Mouse (Mus musculus) left cerebral cortex, postnatal 36 days (tissue): ENCODE measurements at regions not wholly inside any gene's neighbourhood (a gene's known extent, or its start where the extent isn't known, plus 50 kb on each side); places are given as distances from the start of the nearest gene placed in this dataset.

ENCODE experiments used
- DNase-seq, 2 experiments: peaks; one replicate each; pipeline ENCODE4 v3.0.0; 2021 to 2022; ENCODE audit warnings: low spot score in 2 of 2, mixed read lengths in 1 of 2
- intact Hi-C: fragments of 180-260 bp; cut with DNase I; formaldehyde crosslinking; loops from one replicate; pipeline ENCODE4 v1.15.1; 2025

DNA sequence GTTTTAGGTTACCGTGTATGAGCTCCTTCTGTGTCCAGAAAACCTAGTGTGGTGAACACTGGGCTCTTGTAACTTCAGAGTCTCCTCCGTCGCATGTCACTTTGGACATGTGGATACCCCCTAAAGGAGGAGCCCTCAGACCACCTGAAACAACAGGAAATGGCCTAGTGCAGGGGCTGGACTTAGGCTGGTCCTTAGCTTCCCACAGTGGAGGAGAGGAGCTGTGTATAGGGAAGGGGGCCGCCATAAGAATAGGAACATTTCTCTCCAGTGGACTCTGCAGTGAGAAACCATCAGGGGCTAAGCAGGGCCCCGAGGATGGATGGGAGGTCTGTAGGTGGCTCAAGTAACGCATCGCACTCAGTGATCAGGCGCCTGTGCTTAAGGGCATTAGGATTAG, 165.0 kb upstream of the Sel1l start:
- DNase-seq, result no peak
- intact Hi-C loops, result loop anchor here (5.0 kb wide), 1 partner anchor 288 kb away; no protein-coding TSS in a partner anchor

DNA sequence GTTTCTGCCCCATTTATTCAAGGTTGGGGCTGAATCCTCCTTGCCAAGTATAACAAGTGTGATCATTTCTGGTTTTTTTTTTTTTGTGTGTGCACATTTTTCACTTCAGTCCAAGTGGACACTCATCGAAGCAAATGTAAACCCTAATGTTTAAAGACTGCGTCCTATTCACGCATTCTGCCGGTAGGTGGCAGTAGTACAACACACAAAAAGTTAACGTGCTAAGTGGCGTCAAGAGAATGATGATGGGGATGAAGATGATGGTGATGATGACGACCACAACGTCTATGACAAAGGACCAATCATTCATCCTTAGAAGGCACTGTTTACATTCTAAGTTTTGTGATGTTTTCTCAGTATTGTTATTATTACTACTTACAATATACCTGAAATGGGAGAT, 164.3 kb upstream of the Sel1l start:
- DNase-seq, result peak; percentile 35 to 48
- intact Hi-C loops, result loop anchor here (5.0 kb wide), 1 partner anchor 289 kb away; no protein-coding TSS in a partner anchor

DNA sequence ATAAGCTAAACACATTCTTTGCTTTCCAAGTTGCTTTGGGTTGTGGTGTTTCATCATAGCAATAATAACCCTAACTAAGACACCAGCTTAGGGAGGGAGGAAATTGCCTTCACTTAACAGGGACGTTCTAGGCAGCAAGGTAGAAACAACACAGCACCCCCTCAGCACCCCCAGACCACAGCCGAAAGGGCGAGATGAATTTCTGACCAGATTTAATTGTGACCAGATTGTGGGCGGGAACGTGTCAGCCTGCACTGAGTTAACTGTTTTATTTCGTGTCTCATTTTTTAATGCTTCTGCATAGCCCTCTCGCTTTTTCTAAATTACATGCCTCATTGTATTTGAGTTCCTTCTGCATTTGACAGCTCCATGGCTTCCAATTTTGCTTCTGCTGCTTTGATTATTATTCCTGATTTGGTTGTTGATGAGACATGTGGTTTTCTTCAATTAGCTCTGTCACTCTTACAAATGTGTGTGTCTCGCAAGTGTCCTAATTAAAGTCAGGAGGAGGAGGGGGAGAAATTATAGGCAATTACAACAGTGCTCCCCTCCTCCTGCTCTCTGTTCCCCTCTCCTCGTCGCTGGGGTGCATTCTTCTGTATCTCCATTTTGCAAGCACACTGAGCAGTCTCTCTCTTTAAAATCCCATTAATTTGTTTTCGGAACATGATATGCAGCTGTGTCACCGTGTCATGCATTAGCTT, 155.6 kb upstream of the Sel1l start:
- no peak for DNase-seq
- intact Hi-C loops, result no loop called here

DNA sequence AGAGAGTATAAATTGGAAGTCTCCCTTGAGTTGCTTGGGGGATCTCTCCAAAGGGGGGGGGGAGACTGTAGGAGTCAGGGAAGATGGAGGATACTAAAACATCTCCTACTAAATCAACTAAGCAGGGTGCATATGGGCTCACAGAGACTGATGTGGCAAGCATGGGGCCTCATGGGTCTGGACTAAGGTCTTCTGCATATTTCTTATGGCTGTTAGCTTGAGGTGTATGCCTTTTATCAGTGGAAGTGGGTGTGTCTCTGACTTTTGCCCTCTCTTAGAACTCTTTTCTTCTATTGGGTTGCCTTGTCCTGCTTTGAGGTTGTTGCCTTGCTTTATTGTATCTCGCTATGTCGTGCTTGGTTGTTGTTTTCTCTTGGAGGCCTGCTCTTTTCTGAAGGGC, 150.1 kb upstream of the Sel1l start:
- intact Hi-C loops, result no loop called here
- DNase-seq, result no peak

DNA sequence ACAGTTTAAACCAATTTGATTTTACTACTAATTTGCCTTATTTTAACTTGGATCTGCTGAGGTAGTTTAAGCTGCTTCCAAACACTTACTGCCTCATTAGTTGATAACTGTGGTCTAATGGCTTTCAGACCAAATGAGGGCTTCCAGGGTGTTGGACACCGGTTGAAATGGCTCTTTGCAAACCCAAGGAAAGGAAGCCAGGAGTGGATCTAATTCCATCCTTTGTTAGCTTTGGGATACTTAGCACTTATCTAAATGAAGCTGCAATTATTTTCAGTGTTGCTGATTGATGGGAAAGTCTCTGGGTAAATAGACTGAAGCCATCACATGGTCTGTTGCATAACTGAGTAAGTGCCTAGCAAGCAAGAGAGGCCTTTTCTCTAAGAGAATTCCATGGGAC, 148.4 kb upstream of the Sel1l start:
- no peak for DNase-seq
- intact Hi-C loops, result no loop called here

DNA sequence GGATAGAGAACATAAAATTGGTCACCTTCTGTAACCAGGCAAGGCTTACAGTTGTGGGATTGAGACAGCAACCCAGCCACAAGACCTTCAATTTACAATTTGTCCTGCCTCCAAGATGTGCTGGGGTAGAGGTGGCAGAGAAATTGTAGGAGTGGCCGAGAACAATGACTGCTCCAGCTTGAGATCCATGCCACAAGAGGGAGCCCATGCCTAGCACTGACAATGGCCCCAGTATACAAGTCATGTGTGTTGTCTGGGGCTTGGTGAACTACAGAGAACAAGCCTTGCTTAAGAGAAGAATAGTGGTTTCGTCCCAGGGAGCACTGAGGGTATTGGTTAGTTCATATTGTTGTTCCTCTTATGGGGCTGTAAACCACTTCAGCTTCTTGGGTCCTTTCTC, 146.6 kb upstream of the Sel1l start:
- intact Hi-C loops, result no loop called here

DNA sequence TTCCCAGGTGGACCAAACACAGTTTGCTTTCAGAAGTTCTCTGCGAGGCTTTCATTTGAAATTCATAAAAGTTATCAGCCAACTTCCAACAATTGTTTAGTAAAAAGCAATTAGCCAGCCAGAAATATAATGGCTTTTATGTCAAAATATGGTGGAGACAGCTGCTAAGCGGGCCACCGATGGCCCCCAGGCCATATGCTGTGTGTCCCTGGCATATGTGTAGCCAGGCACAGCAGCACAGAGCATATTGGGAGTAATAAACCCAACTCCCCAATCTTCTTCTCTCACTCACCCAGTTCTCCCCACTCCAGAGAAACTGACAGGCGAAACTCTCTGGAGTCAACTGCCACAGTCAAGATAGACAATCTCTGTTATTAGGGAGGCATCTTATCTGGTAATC, 137.5 kb upstream of the Sel1l start:
- intact Hi-C loops, result no loop called here
- no peak for DNase-seq

More for the DNA sequence above, 146.6 kb upstream of the Sel1l start:
- no peak for DNase-seq

DNA sequence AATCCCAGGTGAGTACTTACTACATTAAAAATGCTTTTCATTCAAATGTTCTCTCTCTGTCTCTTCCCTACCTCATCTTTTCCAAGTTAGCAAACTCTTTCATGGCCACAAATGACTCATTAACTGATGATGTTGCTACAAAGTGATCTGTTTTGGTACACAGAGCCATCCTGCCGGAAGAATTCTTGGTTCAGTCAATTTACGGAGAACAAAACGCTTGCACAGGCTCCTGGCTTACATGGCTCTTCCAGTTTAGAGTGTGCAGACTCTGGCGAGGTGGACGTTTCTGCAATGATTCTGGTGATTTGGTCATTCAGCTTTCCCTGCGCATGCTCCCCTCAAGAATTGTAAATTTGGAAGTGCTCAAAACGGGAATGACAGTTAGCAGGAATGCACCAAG, 131.4 kb upstream of the Sel1l start:
- intact Hi-C loops, result no loop called here

DNA sequence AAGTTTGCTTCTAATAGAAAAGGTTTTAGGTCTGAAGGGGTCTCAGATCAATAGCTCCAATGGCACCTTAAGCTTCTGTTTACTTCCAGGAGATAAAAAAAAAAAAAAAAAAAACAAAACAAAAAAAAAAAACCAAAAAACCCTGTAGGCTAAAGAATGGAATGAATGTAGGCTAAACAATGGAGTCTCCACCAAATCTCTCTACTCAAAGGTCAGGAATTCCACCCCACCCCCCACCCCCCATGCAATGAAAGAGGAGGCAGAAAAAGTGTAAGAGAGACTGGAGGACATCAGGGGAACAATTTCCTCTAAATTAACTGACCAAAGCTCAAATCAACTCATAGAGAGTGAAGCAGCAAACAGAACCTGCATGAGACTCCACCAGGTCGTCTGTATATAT, 122.1 kb upstream of the Sel1l start:
- DNase-seq, result no peak
- intact Hi-C loops, result no loop called here

More for the DNA sequence above, 131.4 kb upstream of the Sel1l start:
- DNase-seq, result no peak

DNA sequence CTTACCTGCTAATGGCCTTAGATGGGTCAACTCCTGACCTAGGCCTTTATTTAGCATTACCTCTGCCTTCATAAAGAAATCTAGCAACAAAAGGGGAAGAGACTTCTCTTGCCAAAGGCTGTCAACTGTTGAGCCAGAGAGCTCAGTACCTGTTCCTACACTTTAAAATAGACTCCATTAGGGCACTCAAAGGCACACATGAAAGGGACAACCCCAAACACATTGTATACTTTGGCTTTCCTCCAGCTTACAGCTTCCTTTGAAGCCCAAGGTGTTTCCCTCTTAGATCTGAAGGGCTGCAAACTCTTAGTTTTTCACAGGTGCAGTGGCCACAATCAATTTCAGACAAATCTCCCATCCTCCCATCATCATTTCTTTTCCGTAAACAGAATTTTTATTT, 117.0 kb upstream of the Sel1l start:
- DNase-seq, result no peak
- intact Hi-C loops, result no loop called here

DNA sequence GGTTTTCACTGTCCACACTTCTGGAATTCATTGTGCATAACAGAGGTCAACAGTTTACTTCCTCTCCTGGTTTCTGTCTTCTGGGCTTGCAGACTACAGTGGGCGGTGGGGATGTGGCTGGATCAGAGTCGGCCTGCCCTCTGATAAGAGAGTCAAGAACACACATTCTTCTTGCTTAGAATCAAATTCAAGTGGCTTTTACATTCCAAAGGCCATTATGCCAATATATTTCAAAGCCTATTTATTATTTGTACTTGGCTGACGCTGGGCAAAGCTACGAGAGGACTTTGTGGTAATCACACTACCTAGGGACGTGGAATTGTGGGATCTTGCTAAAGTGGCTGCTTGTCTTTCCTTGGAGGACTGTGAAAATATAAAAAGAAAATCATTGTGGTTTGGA, 114.3 kb upstream of the Sel1l start:
- no peak for DNase-seq
- intact Hi-C loops, result no loop called here

DNA sequence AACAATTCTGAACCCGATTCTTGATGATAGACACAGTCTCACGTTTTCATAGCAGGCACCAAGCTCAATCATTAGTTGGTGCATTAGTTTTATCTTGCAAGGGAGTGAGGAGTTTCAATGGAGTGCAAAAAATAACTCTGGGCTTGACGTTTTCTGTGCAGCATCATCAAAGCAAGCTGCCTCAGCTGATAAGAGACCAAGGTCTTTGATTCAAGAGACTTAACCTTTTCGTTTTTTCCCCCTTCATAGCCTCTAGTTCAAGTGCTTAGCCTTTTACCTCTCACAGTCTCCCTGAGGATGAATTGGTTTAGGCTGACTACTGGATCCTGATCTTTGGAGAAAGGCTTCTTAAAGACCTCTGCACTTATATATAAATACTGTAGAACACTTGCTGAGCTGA, 109.1 kb upstream of the Sel1l start:
- intact Hi-C loops, result no loop called here
- no peak for DNase-seq

DNA sequence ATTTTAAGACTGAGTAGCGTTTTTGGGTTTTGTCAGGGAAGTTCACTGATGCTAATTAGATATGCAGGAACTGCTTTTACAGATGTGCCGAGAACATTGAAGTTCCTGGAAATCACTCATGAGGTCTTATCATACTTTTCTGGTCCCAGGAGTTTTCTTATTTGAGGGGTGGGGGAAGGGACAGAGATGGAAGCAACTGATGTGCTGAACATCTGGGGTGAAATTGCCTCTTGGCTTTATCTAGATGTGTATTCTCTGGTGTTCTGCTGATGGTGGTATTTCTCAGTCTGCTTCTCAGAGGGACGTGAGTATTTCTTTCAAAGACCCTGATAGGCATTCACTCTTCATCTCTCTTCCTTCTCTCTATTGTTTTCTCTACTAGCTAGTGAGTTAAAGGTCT, 107.5 kb upstream of the Sel1l start:
- intact Hi-C loops, result no loop called here
- DNase-seq, result no peak

DNA sequence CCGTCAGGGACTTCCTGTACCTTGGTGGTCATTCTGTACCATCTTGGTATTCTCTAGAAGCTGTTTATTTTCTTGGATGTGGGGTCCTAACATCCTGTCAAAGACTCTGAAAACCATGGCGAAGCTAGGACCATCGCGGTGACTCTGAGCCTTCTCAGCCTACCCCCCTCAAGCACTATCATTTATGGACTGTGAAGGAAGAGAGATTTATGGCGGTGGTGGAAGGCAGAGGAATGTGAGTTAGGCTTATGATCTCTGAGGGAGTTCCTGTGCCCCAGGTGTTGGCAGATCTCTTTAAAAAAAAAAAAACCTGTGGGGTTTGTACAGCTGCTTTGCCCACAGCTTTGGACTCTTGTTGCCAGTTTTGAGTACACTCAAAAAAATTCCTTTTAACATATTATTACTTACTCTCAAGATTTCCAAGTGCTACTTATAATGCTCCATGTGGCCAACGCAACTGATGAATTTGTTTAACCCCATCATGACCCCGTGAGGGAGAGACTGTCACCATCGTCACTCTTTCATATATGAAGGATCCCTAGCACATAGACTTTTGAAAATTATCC, 99.7 kb upstream of the Sel1l start:
- intact Hi-C loops, result no loop called here
- no peak for DNase-seq

DNA sequence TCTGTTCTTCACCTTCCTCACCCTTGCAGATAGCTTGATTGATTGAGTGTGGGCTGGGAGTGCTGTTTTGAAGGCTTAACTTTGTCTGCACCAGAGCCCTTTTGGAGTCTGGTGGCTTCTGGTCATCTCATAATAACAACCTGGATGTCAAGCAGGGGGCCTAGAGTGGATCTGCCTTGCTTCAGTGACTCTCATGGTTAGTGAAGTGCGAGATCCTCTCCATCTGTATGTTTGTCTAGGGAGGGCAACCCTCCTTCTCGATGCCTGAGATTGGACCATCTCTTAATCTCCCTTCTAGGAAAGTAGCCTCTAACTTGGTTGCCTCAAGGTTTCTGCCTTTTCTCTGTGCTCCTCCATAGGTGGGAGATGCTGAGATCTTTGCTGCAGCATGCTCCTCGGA, 99.0 kb upstream of the Sel1l start:
- intact Hi-C loops, result no loop called here
- no peak for DNase-seq

DNA sequence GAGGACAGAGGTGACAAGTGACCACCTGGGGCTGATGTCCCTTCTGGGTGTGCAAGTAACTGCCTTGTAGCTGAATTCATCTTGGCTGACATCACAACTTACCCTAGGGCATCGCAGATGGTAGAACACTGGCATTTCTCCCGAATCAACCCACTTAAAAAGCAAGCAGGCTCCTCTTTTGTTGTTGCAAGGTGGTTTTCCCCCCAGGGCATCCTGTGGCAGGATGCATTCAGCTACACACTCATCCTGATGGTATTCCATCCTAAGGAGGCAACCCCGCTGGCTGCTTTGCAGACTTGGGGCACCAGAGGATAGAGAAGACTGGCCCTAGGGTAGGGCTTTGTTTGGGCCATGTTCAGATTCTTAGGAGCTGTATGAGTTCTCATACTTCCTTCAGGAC, 97.6 kb upstream of the Sel1l start:
- DNase-seq, result no peak
- intact Hi-C loops, result no loop called here

DNA sequence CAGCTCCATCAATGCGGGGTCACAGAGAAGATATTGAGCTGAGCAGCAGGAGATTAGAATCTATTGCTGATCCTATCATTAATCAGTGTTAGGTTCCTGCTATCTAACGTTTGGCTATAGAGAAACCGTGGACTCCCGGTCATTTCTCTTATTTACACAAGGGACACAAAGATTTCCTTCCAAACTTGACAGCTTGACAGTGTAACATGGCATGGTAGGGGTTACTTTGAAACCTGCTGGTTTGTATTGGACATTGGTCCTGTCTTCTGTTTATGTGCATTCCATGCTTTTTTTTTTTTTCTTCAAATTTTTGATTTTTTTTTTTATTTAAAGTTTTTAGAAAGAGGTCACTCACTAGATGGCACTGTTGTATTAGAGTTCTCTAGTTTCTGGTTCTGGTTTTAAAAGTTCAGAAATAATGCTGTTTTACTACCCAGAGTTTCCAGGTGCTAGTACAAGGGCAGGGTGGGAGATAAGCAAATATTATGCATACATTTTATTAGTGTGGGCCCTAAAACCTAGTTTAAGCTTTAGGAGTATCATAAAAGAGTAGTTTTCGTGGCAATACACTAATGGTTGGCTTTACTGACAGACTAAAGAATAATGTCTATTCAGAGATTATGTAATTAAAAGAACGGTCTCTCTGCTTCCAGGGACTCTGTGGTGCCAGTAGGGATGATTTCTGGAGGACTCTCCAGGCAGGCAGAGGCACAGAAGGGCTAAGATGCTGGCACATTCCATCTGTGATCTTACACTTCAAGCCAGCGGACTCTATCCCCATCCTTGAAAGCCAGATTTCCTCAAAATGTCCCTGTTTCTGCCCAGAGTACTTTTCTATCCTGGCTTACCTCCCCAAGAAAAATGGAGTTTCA, 83.8 kb upstream of the Sel1l start:
- intact Hi-C loops, result no loop called here
- no peak for DNase-seq

DNA sequence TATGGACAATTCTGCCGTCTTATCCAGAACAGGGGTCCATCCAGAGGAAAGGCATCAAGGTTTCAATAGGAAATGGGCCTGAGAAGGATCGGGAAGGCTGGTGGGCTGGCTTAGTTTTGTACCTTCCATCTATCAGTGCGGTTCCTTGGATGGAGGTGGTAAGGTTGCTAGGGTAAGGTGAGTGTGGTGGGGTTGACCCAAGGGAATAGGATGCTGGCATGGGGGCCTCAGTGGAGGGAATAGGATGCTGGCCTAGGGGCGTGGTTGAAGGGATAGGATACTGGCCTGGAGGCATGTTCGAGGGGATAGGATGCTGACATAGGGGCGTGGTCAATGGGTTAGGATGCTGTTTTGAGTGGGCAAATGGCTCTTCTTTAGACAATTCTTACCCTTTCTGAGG, 82.6 kb upstream of the Sel1l start:
- DNase-seq, result no peak
- intact Hi-C loops, result no loop called here

DNA sequence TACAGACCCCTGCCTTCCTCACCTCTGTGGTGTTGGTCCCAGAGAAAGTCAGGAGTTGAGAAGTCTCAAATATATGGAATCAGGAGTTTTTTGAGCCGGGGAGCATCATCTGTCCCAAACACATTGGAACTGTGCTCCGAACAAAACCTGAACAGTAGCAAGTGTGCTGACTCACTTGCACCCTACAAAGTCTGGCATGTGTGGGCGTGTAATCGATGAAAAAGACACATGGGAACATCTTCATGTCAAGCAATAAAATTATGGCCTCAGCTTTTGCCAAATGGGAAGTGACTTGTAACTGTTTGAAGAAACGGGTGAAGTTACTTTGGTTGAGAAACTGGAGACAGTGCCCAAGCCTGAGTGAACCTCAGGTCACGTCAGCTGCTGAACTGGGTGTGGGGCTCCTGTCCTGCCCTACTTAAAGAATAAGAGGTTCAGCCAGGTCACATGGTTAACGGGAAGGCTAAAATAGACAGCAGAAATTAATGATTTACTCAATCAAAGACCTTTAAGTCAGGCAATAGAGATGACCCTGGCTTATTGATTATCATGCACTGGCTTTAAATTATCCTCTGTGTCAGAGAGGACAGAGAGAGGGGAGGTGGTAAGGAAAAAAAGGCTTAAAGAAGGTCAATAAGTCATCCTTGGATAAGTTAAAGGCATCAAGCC, 80.6 kb upstream of the Sel1l start:
- no peak for DNase-seq
- intact Hi-C loops, result no loop called here

DNA sequence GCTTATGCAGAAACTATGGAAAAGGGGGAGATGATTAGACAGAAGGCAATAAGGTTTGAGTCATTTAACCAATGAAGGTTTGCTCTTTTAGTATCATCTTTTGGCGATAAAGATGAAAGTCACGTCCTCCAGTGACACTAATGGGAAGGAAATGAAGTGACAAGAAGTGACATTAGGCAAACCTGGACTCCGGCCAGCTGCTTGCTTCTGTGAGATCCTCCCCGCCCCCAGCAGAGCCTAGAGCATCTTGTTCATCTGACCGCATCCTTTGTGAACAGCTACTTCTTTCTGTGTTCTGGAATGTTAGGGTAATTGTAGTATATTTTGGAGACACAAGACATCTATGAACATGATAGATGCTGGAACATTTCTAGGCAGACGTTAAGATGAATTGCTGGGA, 78.6 kb upstream of the Sel1l start:
- no peak for DNase-seq
- intact Hi-C loops, result no loop called here
